Mouse (Mus musculus) intestine, embryonic 15.5 days (tissue): ENCODE data around the gene Narfl. TPM values are rescaled to one million over a fixed set of nuclear protein-coding genes. Genes with fewer than 3 reads are reported as not detected.
"Not testable (repeated sequence)": the region's sequence is repeated elsewhere in the genome, so short reads cannot be mapped to it uniquely, and the experiment has no call there.

Experiments used
- ATAC-seq: fragments of 200-750 bp; cut with Nextera tagmentation; 2 replicates; pipeline ENCODE4 v1.8.0; 2017; ENCODE audit warnings: moderate TSS enrichment, moderate library complexity
- H3K27ac ChIP-seq: fragments of 300-500 bp; sonication (generic); 2 replicates; pipeline ENCODE4 v1.5.1; 2015; ENCODE audit warnings: mild to moderate bottlenecking, inconsistent platforms
- H3K27me3 ChIP-seq: fragments of 300-500 bp; sonication (generic); replicated peaks from 2 replicates; pipeline ENCODE4 v1.6.1; 2015; ENCODE audit warnings: inconsistent platforms
- H3K36me3 ChIP-seq: fragments of 300-500 bp; sonication (generic); 2 replicates; pipeline ENCODE4 v1.6.1; 2015; ENCODE audit warnings: inconsistent platforms
- H3K4me1 ChIP-seq: fragments of 300-500 bp; sonication (generic); replicated peaks from 2 replicates; pipeline ENCODE4 v1.6.1; 2015; ENCODE audit warnings: inconsistent platforms
- H3K4me2 ChIP-seq: fragments of 300-500 bp; sonication (generic); replicated peaks from 2 replicates; pipeline ENCODE4 v1.6.1; 2015; ENCODE audit warnings: mild to moderate bottlenecking, inconsistent platforms
- H3K4me3 ChIP-seq: fragments of 300-500 bp; sonication (generic); replicated peaks from 2 replicates; pipeline ENCODE4 v1.5.1; 2015; ENCODE audit warnings: inconsistent platforms
- H3K9ac ChIP-seq: fragments of 300-500 bp; sonication (generic); 2 replicates; pipeline ENCODE4 v1.6.1; 2015; ENCODE audit warnings: inconsistent platforms
- H3K9me3 ChIP-seq: fragments of 300-500 bp; sonication (generic); 2 replicates; pipeline ENCODE4 v1.6.1; 2016; ENCODE audit warnings: inconsistent platforms
- WGBS: fragments of 180-500 bp; shearing (Covaris S2); methylation state at CpG from one replicate; pipeline ENCODE4 v1.1.7; 2015; 5-methylcytosine and 5-hydroxymethylcytosine counted together
- polyA plus RNA-seq: library from polyadenylated mRNA; unstranded; fragments of >200 nt; fragmentation: Nextera tagmentation; extraction: Ambion mirVana; gene quantifications from 2 replicates; pipeline ENCODE4 v1.2.1, GENCODE M21; 2015

Gene Narfl
- 29.0 and 31.5 TPM in 2 replicates for polyA plus RNA-seq

GRCm38 (mm10) chr17:25773549-25774120, at the start of gene Narfl:
Gene Narfl (plus strand): TSS chr17:25773776.
- Histone ChIP-seq H3K4me3 (peak within 1 kb of the TSS; percentile 68), H3K4me2 (peak within 1 kb of the TSS; percentile 73), H3K27me3 (no peaks in the 10 kb centered on the region), H3K9ac (peak within 1 kb of the TSS; percentile 84), H3K9me3 (no peaks in the 10 kb centered on the region), H3K36me3 (peaks cover 2% of the 10 kb centered on the region; the same call in 1 of the 2 replicates), H3K4me1 (peaks cover 7% of the 10 kb centered on the region), H3K27ac (no peak within 1 kb of the TSS)
- under 1% methylated on average over 37 of the region's 37 CpGs for whole genome bisulfite sequencing
- peak; percentile 93 for ATAC-seq

- Histone ChIP-seq H3K9ac (no peak overlapping the region), H3K9me3 (no peaks in the 10 kb centered on the region), H3K4me3 (no peak overlapping the region), H3K4me1 (peaks cover 16% of the 10 kb centered on the region), H3K36me3 (peaks cover 21% of the 10 kb centered on the region; the same call in 1 of the 2 replicates), H3K27me3 (no peaks in the 10 kb centered on the region), H3K4me2 (no peak overlapping the region), H3K27ac (no peak overlapping the region)
- 78% methylated on average over 7 of the region's 7 CpGs for WGBS
- ATAC-seq, result no peak
Measured at GRCm38 (mm10) chr17:25723919-25724318, 49.7 kb upstream of the Narfl start.

GRCm38 (mm10) chr17:25725264-25725663, 48.3 kb upstream of the Narfl start:
- WGBS, result 81% methylated on average over 6 of the region's 6 CpGs

GRCm38 (mm10) chr17:25727265-25728008, 46.1 kb upstream of the Narfl start, which contains the start of the genes Chtf18 and Rpusd1:
Gene Chtf18 (minus strand): TSS chr17:25727419.
Gene Rpusd1 (plus strand): TSS chr17:25727670.
- no peak within 1 kb of the TSS for H3K27ac ChIP-seq
- no peaks in the 10 kb centered on the region for H3K9me3 ChIP-seq

More at GRCm38 (mm10) chr17:25725264-25725663, 48.3 kb upstream of the Narfl start:
- Histone ChIP-seq H3K27ac (no peak overlapping the region), H3K4me2 (no peak overlapping the region), H3K9me3 (no peaks in the 10 kb centered on the region), H3K4me3 (no peak overlapping the region), H3K9ac (no peak overlapping the region), H3K36me3 (peaks cover 24% of the 10 kb centered on the region; the same call in 1 of the 2 replicates), H3K27me3 (no peaks in the 10 kb centered on the region), H3K4me1 (peaks cover 16% of the 10 kb centered on the region)
- no peak for ATAC-seq

GRCm38 (mm10) chr17:25728009-25728270, 45.6 kb upstream of the Narfl start:
- Histone ChIP-seq H3K4me1 (peaks cover 16% of the 10 kb centered on the region), H3K9me3 (no peaks in the 10 kb centered on the region), H3K4me3 (peak overlapping the region; percentile 60), H3K27ac (no peak overlapping the region), H3K27me3 (no peaks in the 10 kb centered on the region), H3K36me3 (peaks cover 18% of the 10 kb centered on the region; the same call in 1 of the 2 replicates), H3K9ac (peak overlapping the region; percentile 75), H3K4me2 (peak overlapping the region; percentile 90)
- ATAC-seq, result no peak; the same call in 1 of the 2 replicates
- 22% methylated on average over 4 of the region's 4 CpGs for WGBS

More at GRCm38 (mm10) chr17:25727265-25728008, 46.1 kb upstream of the Narfl start, which contains the start of the genes Chtf18 and Rpusd1:
- under 1% methylated on average over 37 of the region's 37 CpGs for WGBS
- ATAC-seq, result peak; percentile 99
- Histone ChIP-seq H3K9ac (peak within 1 kb of the TSS; percentile 75), H3K4me1 (peaks cover 16% of the 10 kb centered on the region), H3K36me3 (peaks cover 22% of the 10 kb centered on the region; the same call in 1 of the 2 replicates), H3K27me3 (no peaks in the 10 kb centered on the region), H3K4me3 (peak within 1 kb of the TSS; percentile 60), H3K4me2 (peak within 1 kb of the TSS; percentile 91)

GRCm38 (mm10) chr17:25732082-25732481, 41.5 kb upstream of the Narfl start:
- Histone ChIP-seq H3K36me3 (peaks cover 8% of the 10 kb centered on the region; the same call in 1 of the 2 replicates), H3K4me3 (no peak overlapping the region), H3K9me3 (no peaks in the 10 kb centered on the region), H3K27ac (no peak overlapping the region), H3K27me3 (no peaks in the 10 kb centered on the region), H3K9ac (no peak overlapping the region), H3K4me2 (no peak overlapping the region), H3K4me1 (peaks cover 7% of the 10 kb centered on the region)
- WGBS, result 19% methylated on average over 2 of the region's 2 CpGs
- ATAC-seq, result no peak

- ATAC-seq, result no peak
- Histone ChIP-seq H3K4me2 (no peak overlapping the region), H3K9ac (no peak overlapping the region), H3K4me3 (no peak overlapping the region), H3K36me3 (0 out of 2 replicates have a peak, but pooled peaks cover 4% of the 10 kb centered on the region), H3K4me1 (no peaks in the 10 kb centered on the region), H3K9me3 (no peaks in the 10 kb centered on the region), H3K27ac (no peak overlapping the region), H3K27me3 (no peaks in the 10 kb centered on the region)
- WGBS, result 81% methylated on average over 5 of the region's 5 CpGs
Measured at GRCm38 (mm10) chr17:25735246-25735645, 38.3 kb upstream of the Narfl start.

GRCm38 (mm10) chr17:25735745-25736144, 37.8 kb upstream of the Narfl start, which contains the start of gene Mslnl:
Gene Mslnl (plus strand): TSS chr17:25736042.
- no peak within 1 kb of the TSS for H3K4me3 ChIP-seq
- H3K4me1 ChIP-seq, result no peaks in the 10 kb centered on the region
- ATAC-seq, result no peak
- 82% methylated on average over 3 of the region's 3 CpGs for WGBS
- no peaks in the 10 kb centered on the region for H3K9me3 ChIP-seq
- H3K27me3 ChIP-seq, result no peaks in the 10 kb centered on the region
- H3K27ac ChIP-seq, result no peak within 1 kb of the TSS
- no peak within 1 kb of the TSS for H3K4me2 ChIP-seq
- H3K9ac ChIP-seq, result no peak within 1 kb of the TSS
- H3K36me3 ChIP-seq, result 0 out of 2 replicates have a peak, but pooled peaks cover 4% of the 10 kb centered on the region

GRCm38 (mm10) chr17:25738861-25739260, 34.7 kb upstream of the Narfl start:
- H3K9ac ChIP-seq, result no peak overlapping the region
- WGBS, result 71% methylated on average over 7 of the region's 7 CpGs

GRCm38 (mm10) chr17:25741471-25741870, 32.1 kb upstream of the Narfl start:
- not testable (repeated sequence) for ATAC-seq, H3K27me3 ChIP-seq, H3K9ac ChIP-seq, H3K4me1 ChIP-seq, H3K4me3 ChIP-seq, H3K27ac ChIP-seq, H3K9me3 ChIP-seq, H3K36me3 ChIP-seq, H3K4me2 ChIP-seq
- WGBS, result 75% methylated on average over 12 of the region's 12 CpGs

More at GRCm38 (mm10) chr17:25738861-25739260, 34.7 kb upstream of the Narfl start:
- Histone ChIP-seq H3K27ac (no peak overlapping the region), H3K4me1 (no peaks in the 10 kb centered on the region), H3K27me3 (no peaks in the 10 kb centered on the region), H3K9me3 (no peaks in the 10 kb centered on the region), H3K4me3 (no peak overlapping the region), H3K4me2 (no peak overlapping the region), H3K36me3 (no peaks in the 10 kb centered on the region)
- no peak for ATAC-seq

GRCm38 (mm10) chr17:25743831-25744230, 29.7 kb upstream of the Narfl start:
- no peak overlapping the region for H3K4me3 ChIP-seq
- no peaks in the 10 kb centered on the region for H3K36me3 ChIP-seq
- no peaks in the 10 kb centered on the region for H3K27me3 ChIP-seq
- H3K27ac ChIP-seq, result no peak overlapping the region
- H3K9me3 ChIP-seq, result no peaks in the 10 kb centered on the region
- ATAC-seq, result no peak
- no peak overlapping the region for H3K4me2 ChIP-seq
- H3K4me1 ChIP-seq, result no peaks in the 10 kb centered on the region
- WGBS, result 90% methylated on average over 9 of the region's 9 CpGs
- no peak overlapping the region for H3K9ac ChIP-seq

GRCm38 (mm10) chr17:25744311-25744710, 29.3 kb upstream of the Narfl start:
- no peaks in the 10 kb centered on the region for H3K9me3 ChIP-seq
- H3K36me3 ChIP-seq, result no peaks in the 10 kb centered on the region
- WGBS, result 77% methylated on average over 10 of the region's 10 CpGs
- no peak overlapping the region for H3K4me2 ChIP-seq
- no peak overlapping the region for H3K27ac ChIP-seq
- no peak overlapping the region for H3K9ac ChIP-seq
- H3K27me3 ChIP-seq, result no peaks in the 10 kb centered on the region
- ATAC-seq, result no peak
- H3K4me1 ChIP-seq, result no peaks in the 10 kb centered on the region
- H3K4me3 ChIP-seq, result no peak overlapping the region
